Mouse (Mus musculus): Measurements from ENCODE around the gene Ubfd1. TPM values are rescaled to one million over a fixed set of nuclear protein-coding genes. Genes with fewer than 3 reads are reported as not detected.
A peak's percentile ranks its signal among the peaks of the same experiment; 100 is the strongest.

The Ubfd1 gene
- 90.2 and 91.6 TPM in 2 replicates for polyA plus RNA-seq (2014; fragmentation: Nextera tagmentation; extraction: Ambion mirVana)

DNA sequence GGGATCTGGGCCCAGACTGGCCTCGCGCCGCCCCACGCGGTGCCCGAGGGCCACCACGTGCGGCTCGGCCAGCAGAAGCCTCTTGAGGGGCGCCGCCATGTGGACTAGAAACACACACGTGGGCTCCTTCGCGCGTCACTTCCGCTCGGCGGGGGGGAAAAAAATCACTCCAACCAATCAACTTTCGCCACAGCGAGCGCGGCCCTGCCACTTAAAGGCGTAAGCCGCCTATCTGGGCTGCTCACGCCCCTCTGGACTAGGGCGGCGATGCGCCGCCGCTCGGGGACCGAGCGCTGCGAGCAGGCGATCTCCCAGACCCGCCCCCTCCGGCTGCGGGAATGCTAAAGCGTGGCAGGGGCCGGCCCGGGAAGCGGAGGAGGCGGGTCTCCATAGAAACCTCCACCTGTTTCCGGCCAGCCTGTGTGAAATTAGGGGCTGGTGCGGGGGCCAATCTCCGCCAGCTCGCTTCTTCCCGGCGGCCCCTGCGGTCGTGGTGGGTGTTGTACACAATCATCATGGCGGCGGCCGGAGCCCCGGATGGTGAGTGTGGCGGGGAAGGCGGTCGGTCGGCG is at the start of gene Ubfd1, which contains the start of gene Ears2:
Ubfd1 (plus strand) TSS at position 231 of the 572 bp plus-strand sequence.
Ears2 (minus strand) TSS at position 319 of the 572 bp plus-strand sequence.
- no peaks in the 10 kb centered on the region for H3K9me3 ChIP-seq (ENCODE audit: control insufficient read depth, low read length)
- H3K36me3 ChIP-seq (ENCODE audit: control insufficient read depth, insufficient read depth, low read length), result peaks cover 39% of the 10 kb centered on the region
- peak; percentile 99 for DNase-seq (ENCODE audit: low spot score)
- peak within 1 kb of the TSS; percentile 93 for H3K27ac ChIP-seq (replicated peaks; ENCODE audit: low read depth, low read length)
- peak within 1 kb of the TSS; percentile 69 for H3K4me2 ChIP-seq (ENCODE audit: low read depth, low read length)
- peaks cover 19% of the 10 kb centered on the region for H3K4me1 ChIP-seq (ENCODE audit: control insufficient read depth, insufficient read depth, low read length)
- under 1% methylated on average over 48 of the region's 60 CpGs for WGBS
- no peaks in the 10 kb centered on the region for H3K27me3 ChIP-seq (replicated peaks; ENCODE audit: control insufficient read depth, insufficient read depth, low read length)
- peak within 1 kb of the TSS; percentile 97 for H3K9ac ChIP-seq (ENCODE audit: low read depth, low read length)
- H3K4me3 ChIP-seq (ENCODE audit: low read depth, low read length), result peak within 1 kb of the TSS; percentile 100
- ATAC-seq (ENCODE audit: low read depth), result peak; percentile 99

- Histone ChIP-seq H3K27me3 (replicated peaks; ENCODE audit: control insufficient read depth, insufficient read depth, low read length) (no peaks in the 10 kb centered on the region), H3K27ac (replicated peaks; ENCODE audit: low read depth, low read length) (no peak overlapping the region), H3K36me3 (ENCODE audit: control insufficient read depth, insufficient read depth, low read length) (no peaks in the 10 kb centered on the region), H3K4me2 (ENCODE audit: low read depth, low read length) (peak overlapping the region; percentile 84; the same call in 1 of the 2 replicates), H3K4me3 (ENCODE audit: low read depth, low read length) (no peak overlapping the region), H3K9ac (ENCODE audit: low read depth, low read length) (no peak overlapping the region), H3K4me1 (ENCODE audit: control insufficient read depth, insufficient read depth, low read length) (peaks cover 12% of the 10 kb centered on the region), H3K9me3 (ENCODE audit: control insufficient read depth, low read length) (no peaks in the 10 kb centered on the region)
- 72% methylated on average over 3 of the region's 3 CpGs for WGBS
- ATAC-seq (ENCODE audit: low read depth), result no peak
- no peak for DNase-seq (ENCODE audit: low spot score)
Measured at GRCm38 (mm10) chr7:122018247-122018646, 48.7 kb upstream of the Ubfd1 start.

- Histone ChIP-seq H3K4me1 (ENCODE audit: control insufficient read depth, insufficient read depth, low read length) (peaks cover 12% of the 10 kb centered on the region), H3K9me3 (ENCODE audit: control insufficient read depth, low read length) (no peaks in the 10 kb centered on the region), H3K9ac (ENCODE audit: low read depth, low read length) (no peak overlapping the region), H3K4me2 (ENCODE audit: low read depth, low read length) (peak overlapping the region; percentile 84), H3K27ac (replicated peaks; ENCODE audit: low read depth, low read length) (no peak overlapping the region), H3K4me3 (ENCODE audit: low read depth, low read length) (no peak overlapping the region; the same call in 1 of the 2 replicates), H3K36me3 (ENCODE audit: control insufficient read depth, insufficient read depth, low read length) (no peaks in the 10 kb centered on the region), H3K27me3 (replicated peaks; ENCODE audit: control insufficient read depth, insufficient read depth, low read length) (no peaks in the 10 kb centered on the region)
- DNase-seq (ENCODE audit: low spot score), result no peak
- no peak for ATAC-seq (ENCODE audit: low read depth)
- 81% methylated on average over 7 of the region's 7 CpGs for WGBS
Measured at GRCm38 (mm10) chr7:122018978-122019377, 48.0 kb upstream of the Ubfd1 start.

GRCm38 (mm10) chr7:122020273-122020666 is 46.7 kb upstream of the Ubfd1 start:
- WGBS, result 2% methylated on average over 6 of the region's 6 CpGs
- peak; percentile 13; the same call in 1 of the 2 replicates for ATAC-seq (ENCODE audit: low read depth)
- peak overlapping the region; percentile 81 for H3K27ac ChIP-seq (replicated peaks; ENCODE audit: low read depth, low read length)

GRCm38 (mm10) chr7:122020667-122021354 is 46.2 kb upstream of the Ubfd1 start, which contains the start of gene Gga2:
Gene Gga2 (minus strand): TSS chr7:122021222.
- Histone ChIP-seq H3K4me1 (ENCODE audit: control insufficient read depth, insufficient read depth, low read length) (peaks cover 10% of the 10 kb centered on the region), H3K4me2 (ENCODE audit: low read depth, low read length) (peak within 1 kb of the TSS; percentile 84), H3K9ac (ENCODE audit: low read depth, low read length) (peak within 1 kb of the TSS; percentile 85), H3K27me3 (replicated peaks; ENCODE audit: control insufficient read depth, insufficient read depth, low read length) (no peaks in the 10 kb centered on the region), H3K27ac (replicated peaks; ENCODE audit: low read depth, low read length) (peak within 1 kb of the TSS; percentile 81), H3K9me3 (ENCODE audit: control insufficient read depth, low read length) (no peaks in the 10 kb centered on the region), H3K4me3 (ENCODE audit: low read depth, low read length) (peak within 1 kb of the TSS; percentile 82), H3K36me3 (ENCODE audit: control insufficient read depth, insufficient read depth, low read length) (no peaks in the 10 kb centered on the region)
- DNase-seq (ENCODE audit: low spot score), result peak; percentile 93
- 0% methylated on average over 32 of the region's 50 CpGs for WGBS
- peak; percentile 92 for ATAC-seq (ENCODE audit: low read depth)

More at GRCm38 (mm10) chr7:122020273-122020666, 46.7 kb upstream of the Ubfd1 start:
- Histone ChIP-seq H3K4me1 (ENCODE audit: control insufficient read depth, insufficient read depth, low read length) (peaks cover 12% of the 10 kb centered on the region), H3K27me3 (replicated peaks; ENCODE audit: control insufficient read depth, insufficient read depth, low read length) (no peaks in the 10 kb centered on the region), H3K9me3 (ENCODE audit: control insufficient read depth, low read length) (no peaks in the 10 kb centered on the region), H3K4me2 (ENCODE audit: low read depth, low read length) (peak overlapping the region; percentile 84), H3K9ac (ENCODE audit: low read depth, low read length) (peak overlapping the region; percentile 85), H3K4me3 (ENCODE audit: low read depth, low read length) (peak overlapping the region; percentile 82), H3K36me3 (ENCODE audit: control insufficient read depth, insufficient read depth, low read length) (no peaks in the 10 kb centered on the region)
- no peak for DNase-seq (ENCODE audit: low spot score)

- ATAC-seq (ENCODE audit: low read depth), result no peak
- no peak overlapping the region for H3K4me3 ChIP-seq (ENCODE audit: low read depth, low read length)
- H3K9me3 ChIP-seq (ENCODE audit: control insufficient read depth, low read length), result no peaks in the 10 kb centered on the region
- H3K4me2 ChIP-seq (ENCODE audit: low read depth, low read length), result no peak overlapping the region
- no peak for DNase-seq (ENCODE audit: low spot score)
- H3K36me3 ChIP-seq (ENCODE audit: control insufficient read depth, insufficient read depth, low read length), result no peaks in the 10 kb centered on the region
- no peak overlapping the region for H3K9ac ChIP-seq (ENCODE audit: low read depth, low read length)
- no peaks in the 10 kb centered on the region for H3K27me3 ChIP-seq (replicated peaks; ENCODE audit: control insufficient read depth, insufficient read depth, low read length)
- 96% methylated on average over 2 of the region's 2 CpGs for WGBS
- peaks cover 9% of the 10 kb centered on the region for H3K4me1 ChIP-seq (ENCODE audit: control insufficient read depth, insufficient read depth, low read length)
- H3K27ac ChIP-seq (replicated peaks; ENCODE audit: low read depth, low read length), result no peak overlapping the region
Measured at GRCm38 (mm10) chr7:122022131-122022530, 44.8 kb upstream of the Ubfd1 start.

DNA sequence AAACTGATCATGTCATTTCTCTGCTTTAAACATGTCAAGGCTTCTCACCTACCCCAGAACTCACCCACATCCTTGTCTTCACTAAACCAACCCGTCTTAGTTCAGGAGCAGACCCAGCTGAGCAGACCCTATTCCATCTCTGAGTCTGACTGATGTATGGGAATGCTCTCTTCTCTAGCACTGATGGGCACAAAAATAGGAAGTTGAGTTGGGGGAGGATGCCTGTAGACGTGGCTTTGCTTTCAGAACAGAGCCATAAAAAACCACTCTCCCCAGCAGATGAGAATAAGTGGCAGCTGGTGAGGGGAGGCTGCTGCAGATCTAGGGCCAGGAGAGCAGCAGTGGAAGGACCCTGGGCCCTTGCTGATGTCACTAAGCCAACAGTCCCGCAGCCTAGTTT is 33.6 kb upstream of the Ubfd1 start:
- Histone ChIP-seq H3K9ac (ENCODE audit: low read depth, low read length) (no peak overlapping the region), H3K36me3 (ENCODE audit: control insufficient read depth, insufficient read depth, low read length) (peaks cover 12% of the 10 kb centered on the region), H3K9me3 (ENCODE audit: control insufficient read depth, low read length) (no peaks in the 10 kb centered on the region), H3K4me1 (ENCODE audit: control insufficient read depth, insufficient read depth, low read length) (no peaks in the 10 kb centered on the region), H3K4me3 (ENCODE audit: low read depth, low read length) (no peak overlapping the region), H3K27ac (replicated peaks; ENCODE audit: low read depth, low read length) (no peak overlapping the region), H3K4me2 (ENCODE audit: low read depth, low read length) (no peak overlapping the region), H3K27me3 (replicated peaks; ENCODE audit: control insufficient read depth, insufficient read depth, low read length) (no peaks in the 10 kb centered on the region)
- ATAC-seq (ENCODE audit: low read depth) (no peak), DNase-seq (ENCODE audit: low spot score) (no peak)
- WGBS, result 70% methylated on average over 3 of the region's 3 CpGs

DNA sequence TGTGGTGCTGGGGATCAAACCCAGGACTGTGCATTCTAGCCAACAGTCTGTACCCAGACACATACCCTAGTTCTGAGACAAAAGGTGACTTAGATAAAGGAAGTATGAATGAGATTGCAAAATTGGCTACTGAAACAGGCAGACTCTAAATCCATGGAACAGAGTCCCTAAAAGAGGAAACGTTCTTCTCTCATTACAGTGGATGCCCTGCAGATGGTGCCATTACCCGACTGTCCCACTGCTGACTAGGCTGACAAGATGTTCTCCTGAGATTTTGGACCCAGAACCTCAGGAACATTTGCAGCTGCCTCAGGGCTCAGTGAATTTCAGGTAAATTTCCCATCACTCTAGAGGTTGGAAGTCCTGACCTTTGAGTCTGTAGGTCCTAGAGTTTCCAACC is 32.6 kb upstream of the Ubfd1 start:
- Histone ChIP-seq H3K27ac (replicated peaks; ENCODE audit: low read depth, low read length) (no peak overlapping the region), H3K9ac (ENCODE audit: low read depth, low read length) (no peak overlapping the region), H3K9me3 (ENCODE audit: control insufficient read depth, low read length) (no peaks in the 10 kb centered on the region), H3K4me1 (ENCODE audit: control insufficient read depth, insufficient read depth, low read length) (no peaks in the 10 kb centered on the region), H3K27me3 (replicated peaks; ENCODE audit: control insufficient read depth, insufficient read depth, low read length) (no peaks in the 10 kb centered on the region), H3K36me3 (ENCODE audit: control insufficient read depth, insufficient read depth, low read length) (peaks cover 22% of the 10 kb centered on the region), H3K4me2 (ENCODE audit: low read depth, low read length) (no peak overlapping the region), H3K4me3 (ENCODE audit: low read depth, low read length) (no peak overlapping the region)
- ATAC-seq (ENCODE audit: low read depth) (no peak), DNase-seq (ENCODE audit: low spot score) (no peak)
- WGBS, result 49% methylated on average over 2 of the region's 2 CpGs
